Mouse (Mus musculus): Measurements from ENCODE around the gene Ank3. TPM values are rescaled to one million over a fixed set of nuclear protein-coding genes. Genes with fewer than 3 reads are reported as not detected.

Gene Ank3
- total RNA-seq, 2 experiments from 2014 or later: 67.9 to 68.1 TPM

DNA sequence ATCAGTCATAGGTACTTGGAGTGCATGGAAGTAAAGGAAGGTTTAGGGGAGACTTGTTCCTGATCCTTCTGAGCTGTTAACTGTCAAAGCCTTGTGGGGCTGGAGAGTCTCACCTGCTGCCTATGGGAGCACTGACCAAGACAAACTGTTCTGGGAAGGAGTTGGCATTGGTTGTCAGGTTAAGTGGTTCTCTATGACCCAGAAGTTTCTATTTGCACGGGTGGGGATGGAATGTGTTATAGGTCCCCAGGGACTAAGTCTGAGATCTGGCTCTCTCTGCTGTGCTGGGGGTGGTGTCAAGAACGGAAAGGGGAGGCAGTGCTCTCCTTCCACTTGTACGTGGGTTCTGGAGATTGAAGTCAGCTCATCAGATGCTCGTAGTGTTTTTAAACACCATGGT lies 6.9 kb downstream of the Ank3 start:
- no peak for DNase-seq

GRCm38 (mm10) chr10:69414888-69415287 lies 16.3 kb downstream of the Ank3 start:
- no peak for DNase-seq

GRCm38 (mm10) chr10:69418716-69419115 lies 20.1 kb downstream of the Ank3 start:
- no peak for DNase-seq

GRCm38 (mm10) chr10:69420306-69420705 lies 21.7 kb downstream of the Ank3 start:
- DNase-seq: no peak

- DNase-seq: no peak
These were observed 25.5 kb downstream of the Ank3 start for GRCm38 (mm10) chr10:69424051-69424450.

DNA sequence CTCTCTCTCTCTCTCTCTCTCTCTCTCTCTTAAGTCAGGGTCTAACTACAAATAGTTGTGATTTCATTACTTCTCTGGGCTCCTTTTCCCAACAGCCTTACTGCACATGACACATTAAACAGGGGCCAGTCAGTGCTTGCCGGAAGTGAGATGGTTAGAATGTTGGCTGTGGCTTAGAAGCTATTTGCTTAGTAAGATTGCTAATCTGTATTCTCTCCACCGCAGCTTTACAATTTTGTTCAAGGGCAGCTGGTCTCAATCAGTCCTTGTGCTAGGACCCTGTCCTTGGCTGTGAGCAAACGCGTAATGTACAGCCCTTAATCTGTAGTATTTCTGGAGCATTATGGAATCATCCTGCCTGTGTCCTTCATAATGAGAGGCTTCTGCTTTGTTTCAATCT lies 31.6 kb downstream of the Ank3 start:
- no peak for DNase-seq

DNA sequence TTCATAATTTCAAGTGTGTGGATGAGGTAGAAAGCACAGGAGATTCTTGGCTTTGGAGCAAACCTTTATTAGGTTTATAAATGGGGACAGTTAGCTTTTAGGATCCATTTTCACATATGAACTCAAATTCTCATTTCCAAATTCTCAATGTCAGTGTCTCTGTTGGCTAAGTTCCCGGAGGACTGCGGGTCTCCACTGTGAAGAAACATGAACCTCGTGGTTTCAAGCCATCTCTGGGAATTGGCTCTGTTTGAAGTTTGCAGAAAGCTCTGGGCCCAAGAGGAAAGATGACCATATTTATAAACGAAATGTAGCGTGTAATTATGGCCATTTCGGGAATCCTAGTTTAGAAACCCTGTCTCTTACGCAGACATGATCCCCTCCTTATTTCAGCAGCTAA lies 32.5 kb downstream of the Ank3 start:
- no peak for DNase-seq

DNA sequence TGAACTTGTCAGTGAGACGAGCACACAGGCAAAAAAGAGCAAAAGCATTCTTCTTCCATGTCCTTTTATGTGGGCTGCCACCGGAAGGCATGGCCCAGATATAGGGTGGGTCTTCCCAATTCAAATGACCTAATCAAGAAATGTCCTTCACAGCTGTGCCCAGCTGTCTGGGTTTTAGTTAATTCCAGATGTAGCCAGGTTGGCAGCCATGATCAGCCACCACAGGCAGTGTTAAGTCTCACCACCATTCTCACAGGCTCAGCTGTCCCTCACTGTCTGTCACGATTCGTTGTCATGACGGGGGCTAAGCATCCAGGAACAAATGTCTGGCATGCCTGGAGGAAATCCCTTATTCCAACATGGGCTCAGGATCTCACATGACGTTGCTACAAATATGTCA lies 36.6 kb downstream of the Ank3 start:
- peak; percentile 4 to 8 for DNase-seq

DNA sequence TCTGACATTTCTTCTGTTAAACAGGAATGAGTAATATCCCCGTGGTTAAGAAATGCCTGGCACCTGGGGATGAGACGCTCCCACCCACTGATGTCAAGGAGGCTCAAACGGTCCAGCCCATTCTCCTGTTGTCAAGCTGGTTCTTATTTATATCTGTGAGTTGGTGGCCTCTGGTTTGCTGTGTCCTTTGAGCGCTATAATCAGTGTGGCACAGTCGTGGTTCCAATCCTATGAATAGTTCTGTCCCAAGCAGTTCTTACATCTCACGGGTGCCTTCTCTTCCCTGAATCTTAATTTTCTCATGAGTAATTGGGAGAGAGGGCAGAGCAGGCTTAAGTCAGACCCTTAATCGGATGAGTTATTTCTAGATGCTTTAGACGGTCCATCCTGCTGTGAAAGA lies 40.9 kb downstream of the Ank3 start:
- DNase-seq: no peak

DNA sequence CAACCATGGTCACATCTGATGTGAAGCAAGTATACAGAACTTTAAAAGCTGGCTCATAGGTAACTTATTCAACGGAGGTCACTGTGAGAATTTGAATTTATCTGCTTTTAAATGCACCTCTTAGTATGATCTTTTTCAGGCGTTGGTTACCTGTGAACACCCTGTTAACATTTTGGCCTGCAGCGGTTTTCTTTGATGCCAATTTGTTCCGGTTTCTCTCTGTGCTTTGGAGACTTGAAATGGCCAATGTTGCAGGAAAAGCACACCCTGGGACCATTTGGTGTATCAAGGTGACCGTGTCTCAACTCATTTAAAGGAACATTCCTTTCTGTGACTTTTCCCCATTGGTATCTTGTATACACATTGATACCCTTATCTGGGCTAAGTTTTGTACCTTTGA lies 46.0 kb downstream of the Ank3 start:
- no peak for DNase-seq

DNA sequence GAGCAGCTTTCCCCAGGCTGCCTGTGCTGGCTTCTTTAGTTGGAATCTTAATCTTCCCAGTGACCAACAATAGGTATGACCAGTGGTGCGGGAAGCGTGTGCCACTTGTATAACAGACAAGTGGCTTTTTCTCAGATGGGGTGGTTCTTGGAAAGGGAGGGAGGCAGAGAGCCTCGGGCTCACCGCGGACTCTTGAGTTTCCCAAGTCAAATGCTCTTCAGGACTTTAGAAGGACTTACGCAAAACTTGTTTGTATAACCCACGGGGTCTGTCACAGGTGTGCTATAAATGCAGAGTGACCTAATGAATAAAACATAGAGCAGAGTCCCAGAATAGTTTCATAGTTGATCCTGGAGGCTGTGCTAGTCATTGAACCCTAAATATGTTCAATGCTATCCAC lies 47.4 kb downstream of the Ank3 start:
- DNase-seq: no peak

DNA sequence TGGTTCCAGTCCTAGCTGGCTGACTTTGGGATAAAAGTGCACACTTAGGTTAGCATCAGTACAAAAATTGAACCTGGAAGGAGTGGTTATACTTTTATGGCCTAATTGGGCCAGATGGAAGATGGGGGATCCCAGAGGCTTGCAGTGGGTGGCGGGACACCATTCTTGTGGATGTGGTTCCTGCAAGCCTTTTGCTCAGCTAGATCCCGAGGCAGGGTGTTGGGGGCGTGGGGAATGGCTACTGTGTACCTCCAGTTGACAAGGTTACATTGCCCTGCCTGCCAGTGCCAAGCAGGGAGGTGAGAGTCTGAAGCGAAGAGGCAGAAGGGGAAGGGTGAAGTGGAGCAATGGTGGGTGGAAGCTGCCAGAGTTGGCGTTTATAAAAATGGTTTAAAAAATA lies 48.0 kb downstream of the Ank3 start:
- no peak for DNase-seq

DNA sequence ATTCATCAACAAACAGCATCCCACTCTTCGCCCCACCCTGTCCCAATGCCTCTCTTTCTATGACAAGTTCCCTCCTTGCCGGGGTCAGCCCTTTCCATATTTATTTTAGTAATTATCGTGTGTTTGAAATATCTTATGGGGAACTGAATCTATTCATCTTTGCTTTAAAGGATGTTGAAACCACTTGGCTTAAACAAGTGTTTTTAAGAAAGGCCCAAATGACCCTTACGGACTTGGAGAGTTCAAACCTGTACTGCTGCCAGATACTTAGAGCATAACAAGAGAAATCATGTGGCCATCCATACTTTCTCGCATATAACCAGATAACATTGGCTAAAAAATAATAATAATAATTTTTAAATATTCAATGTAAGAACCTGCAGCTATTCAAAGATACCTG lies 48.7 kb downstream of the Ank3 start:
- DNase-seq: no peak

GRCm38 (mm10) chr10:69448174-69448573 lies 49.6 kb downstream of the Ank3 start:
- no peak for DNase-seq

- no peak for DNase-seq
These were observed 52.4 kb downstream of the Ank3 start for GRCm38 (mm10) chr10:69451006-69451405.

DNA sequence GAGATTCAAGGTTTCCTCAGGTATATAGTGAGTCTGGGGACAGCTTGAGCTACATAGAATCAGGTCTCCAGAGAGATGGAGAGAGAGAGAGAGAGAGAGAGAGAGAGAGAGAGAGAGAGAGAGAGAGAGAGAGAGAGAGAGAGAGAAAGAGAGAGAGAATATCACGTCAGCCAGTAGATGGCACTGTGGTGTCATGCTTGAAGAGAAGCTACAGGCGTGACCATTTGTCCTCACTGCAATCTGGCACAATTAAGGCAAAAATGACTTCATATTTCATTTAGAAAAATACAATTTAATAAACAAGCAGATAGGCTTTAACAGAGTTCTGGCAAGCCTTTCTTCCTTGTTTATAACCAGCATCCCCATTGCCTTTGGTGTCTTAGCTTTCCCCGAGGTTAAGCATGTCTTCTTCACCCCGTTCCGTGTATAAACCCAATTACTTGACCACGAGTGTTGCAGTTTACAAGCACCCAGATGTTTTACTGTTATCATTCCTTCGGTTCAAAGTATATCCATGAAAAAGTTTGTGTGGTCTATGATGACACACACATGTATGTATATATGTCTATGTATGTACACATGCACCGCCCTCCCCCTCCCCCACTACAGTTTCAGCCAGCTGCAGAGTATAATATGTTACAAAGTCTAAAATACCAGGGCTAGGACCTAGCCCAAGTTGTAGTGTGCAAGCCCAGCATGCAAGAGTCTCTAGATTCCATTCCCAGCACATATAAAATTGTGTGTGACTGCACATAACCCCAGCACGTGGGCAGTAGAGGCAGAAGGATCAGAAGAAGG lies 53.8 kb downstream of the Ank3 start:
- peak; percentile 23 to 78 for DNase-seq

DNA sequence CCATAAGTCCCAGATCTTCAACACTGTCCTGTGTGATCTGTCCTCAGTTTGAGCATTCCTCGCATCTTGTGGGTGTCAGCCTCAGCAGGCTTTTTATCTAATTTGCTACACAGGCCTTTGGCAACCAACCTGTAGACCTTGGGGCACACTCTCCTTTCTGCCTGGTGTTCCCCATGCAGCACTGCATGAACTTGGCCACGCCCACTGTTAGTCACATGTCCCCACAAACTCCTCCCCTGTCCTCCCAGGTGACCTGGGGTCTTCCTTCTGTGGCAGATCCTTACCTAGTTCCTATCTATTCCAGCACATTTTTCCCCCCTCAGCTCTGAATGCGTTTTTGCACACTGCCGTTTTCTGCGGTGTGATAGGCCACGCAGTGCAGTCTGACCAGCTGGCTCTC lies 55.0 kb downstream of the Ank3 start:
- no peak for DNase-seq

- DNase-seq: no peak
These were observed 55.9 kb downstream of the Ank3 start for GRCm38 (mm10) chr10:69454480-69454879.

DNA sequence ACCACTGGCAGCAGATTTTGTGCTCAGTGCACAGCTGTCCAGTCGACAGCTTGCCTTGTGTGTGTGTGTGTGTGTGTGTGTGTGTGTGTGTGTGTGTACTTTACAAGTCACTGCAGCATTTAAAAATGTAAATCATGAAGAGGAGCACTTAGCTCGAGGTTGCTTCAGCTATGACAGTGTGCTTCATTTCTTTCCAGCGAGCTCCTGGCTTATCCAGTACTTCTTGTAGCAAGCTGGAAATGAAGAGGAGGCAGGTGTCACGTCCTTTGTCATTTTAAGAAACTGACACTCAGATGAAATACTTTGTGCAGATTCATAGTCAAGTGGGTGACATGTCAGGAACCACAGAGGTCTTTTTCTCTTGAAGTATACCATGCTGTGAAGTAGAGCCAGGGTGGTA lies 66.3 kb downstream of the Ank3 start:
- no peak for DNase-seq

- no peak for DNase-seq
These were observed 67.1 kb downstream of the Ank3 start for GRCm38 (mm10) chr10:69465558-69466200.

DNA sequence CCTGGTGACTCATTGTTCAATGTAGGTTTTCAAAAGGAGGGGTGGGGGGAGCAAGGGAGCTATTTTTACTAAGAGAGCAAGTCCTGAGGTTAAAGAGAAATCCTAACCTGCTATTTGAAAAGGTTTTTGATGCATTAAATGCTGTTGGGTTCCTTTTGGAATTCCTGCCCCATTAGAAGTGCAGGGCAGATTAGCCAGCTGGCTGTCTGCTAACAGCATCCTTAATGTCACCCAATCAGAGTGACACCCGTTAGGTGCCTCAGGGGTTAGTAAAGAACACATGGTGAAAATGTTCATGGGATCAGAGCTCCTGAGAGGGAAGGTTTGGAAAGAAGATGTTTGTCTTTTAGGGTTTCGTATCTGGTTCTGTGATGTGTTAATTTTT lies 67.6 kb downstream of the Ank3 start:
- no peak for DNase-seq

DNA sequence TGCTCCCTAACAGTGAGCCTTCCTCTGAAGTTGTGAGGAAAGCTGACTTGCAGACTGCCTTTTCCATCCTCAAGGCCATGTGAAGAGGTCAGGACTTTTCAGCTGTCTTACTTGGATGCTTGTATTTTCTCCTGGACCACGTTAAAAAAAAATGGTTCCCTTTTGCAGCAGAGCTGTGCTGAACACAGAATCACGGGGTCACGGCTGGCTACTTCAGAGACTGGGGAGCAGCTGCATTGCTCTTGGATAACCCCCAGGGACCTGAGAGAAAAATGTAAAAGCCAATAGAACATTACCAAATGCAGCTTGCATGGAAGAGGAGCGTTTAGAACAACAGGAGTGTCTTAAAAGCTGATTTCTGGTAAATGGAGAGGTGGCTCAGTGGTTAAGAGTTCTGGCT lies 68.0 kb downstream of the Ank3 start:
- DNase-seq: peak in 1 of 2 experiments; percentile 18

DNA sequence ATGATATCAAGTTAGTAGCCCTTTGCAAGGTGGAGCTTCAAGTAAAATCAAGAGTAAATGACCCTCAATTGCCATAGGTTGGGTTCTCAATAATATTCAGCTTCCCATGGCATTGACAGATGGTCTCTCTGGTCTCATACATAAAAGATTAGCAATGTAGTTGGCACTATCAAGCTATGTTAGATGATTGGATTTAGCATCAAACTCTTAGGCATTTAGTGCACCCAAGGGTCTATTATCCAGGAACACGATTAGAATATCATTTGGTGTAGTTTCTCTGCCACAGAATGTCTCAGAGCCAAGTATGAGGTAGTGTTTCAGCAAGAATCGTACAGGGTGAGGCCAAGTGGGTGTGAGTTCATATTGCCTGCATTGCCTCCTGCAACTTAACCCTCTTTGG lies 68.6 kb downstream of the Ank3 start:
- peak in 1 of 2 experiments; percentile 4 for DNase-seq

- DNase-seq: no peak
These were observed 73.3 kb downstream of the Ank3 start for GRCm38 (mm10) chr10:69471841-69472240.

All from heart, adult 18-20 months (tissue).